Mouse (Mus musculus): Measurements from ENCODE around the gene Actl7b. TPM values are rescaled to one million over a fixed set of nuclear protein-coding genes. Genes with fewer than 3 reads are reported as not detected.

Gene Actl7b
- polyA plus RNA-seq, 1 experiment from 2014 or later = not detected

- Histone ChIP-seq H3K9me3 (ENCODE audit: low read depth, low read length) (no peaks in the 10 kb centered on the region), H3K4me3 (ENCODE audit: low read depth, low read length) (no peak overlapping the region), H3K4me2 (no peak overlapping the region), H3K27me3 (ENCODE audit: insufficient read depth, low read length) (no peaks in the 10 kb centered on the region), H3K36me3 (ENCODE audit: insufficient read depth) (peaks cover 43% of the 10 kb centered on the region), H3K27ac (ENCODE audit: low read depth) (no peak overlapping the region), H3K4me1 (ENCODE audit: insufficient read depth) (no peaks in the 10 kb centered on the region), H3K9ac (no peak overlapping the region)
- DNase-seq (no peak), ATAC-seq (ENCODE audit: insufficient read depth) (no peak)
- WGBS = 91% methylated on average over 9 of the region's 9 CpGs
- no peak for TF ChIP-seq CTCF (IDR thresholded peaks at IDR 0.05; ENCODE audit: low read depth)
These were observed 6.2 kb upstream of the Actl7b start for GRCm38 (mm10) chr4:56747456-56747855.

- Histone ChIP-seq H3K27me3 (ENCODE audit: insufficient read depth, low read length) (no peaks in the 10 kb centered on the region), H3K4me2 (no peak overlapping the region), H3K4me1 (ENCODE audit: insufficient read depth) (no peaks in the 10 kb centered on the region), H3K9me3 (ENCODE audit: low read depth, low read length) (no peaks in the 10 kb centered on the region), H3K4me3 (ENCODE audit: low read depth, low read length) (no peak overlapping the region), H3K36me3 (ENCODE audit: insufficient read depth) (peaks cover 35% of the 10 kb centered on the region), H3K27ac (ENCODE audit: low read depth) (no peak overlapping the region), H3K9ac (no peak overlapping the region)
- no peak for TF ChIP-seq CTCF (IDR thresholded peaks at IDR 0.05; ENCODE audit: low read depth)
- ATAC-seq (ENCODE audit: insufficient read depth) (no peak), DNase-seq (no peak)
- 88% methylated on average over 2 of the region's 2 CpGs for WGBS
These were observed 5.1 kb upstream of the Actl7b start for GRCm38 (mm10) chr4:56746345-56746744.

- no peak within 1 kb of the TSS for H3K4me2 ChIP-seq
- H3K4me1 ChIP-seq (ENCODE audit: insufficient read depth) = no peaks in the 10 kb centered on the region
- 92% methylated on average over 21 of the region's 21 CpGs for WGBS
- no peak within 1 kb of the TSS for H3K4me3 ChIP-seq (ENCODE audit: low read depth, low read length)
- no peaks in the 10 kb centered on the region for H3K27me3 ChIP-seq (ENCODE audit: insufficient read depth, low read length)
- no peak within 1 kb of the TSS for H3K27ac ChIP-seq (ENCODE audit: low read depth)
- DNase-seq = no peak
- H3K9me3 ChIP-seq (ENCODE audit: low read depth, low read length) = no peaks in the 10 kb centered on the region
- no peak for TF ChIP-seq CTCF (IDR thresholded peaks at IDR 0.05; ENCODE audit: low read depth)
- no peak for ATAC-seq (ENCODE audit: insufficient read depth)
- H3K36me3 ChIP-seq (ENCODE audit: insufficient read depth) = peaks cover 18% of the 10 kb centered on the region; the same call in 1 of the 2 replicates
- no peak within 1 kb of the TSS for H3K9ac ChIP-seq
These were observed 2.3 kb upstream of the Actl7b start, which contains the start of gene Actl7a for GRCm38 (mm10) chr4:56743363-56744195. Actl7a (plus strand) TSS chr4:56743413.

- no peak for DNase-seq
- TF ChIP-seq CTCF (IDR thresholded peaks at IDR 0.05; ENCODE audit: low read depth) = no peak
- no peaks in the 10 kb centered on the region for H3K4me1 ChIP-seq (ENCODE audit: insufficient read depth)
- no peaks in the 10 kb centered on the region for H3K9me3 ChIP-seq (ENCODE audit: low read depth, low read length)
- H3K27me3 ChIP-seq (ENCODE audit: insufficient read depth, low read length) = no peaks in the 10 kb centered on the region
- H3K27ac ChIP-seq (ENCODE audit: low read depth) = no peak overlapping the region
- ATAC-seq (ENCODE audit: insufficient read depth) = no peak
- no peak overlapping the region for H3K9ac ChIP-seq
- 84% methylated on average over 4 of the region's 4 CpGs for WGBS
- H3K4me2 ChIP-seq = no peak overlapping the region
- H3K36me3 ChIP-seq (ENCODE audit: insufficient read depth) = peaks cover 12% of the 10 kb centered on the region; the same call in 1 of the 2 replicates
- no peak overlapping the region for H3K4me3 ChIP-seq (ENCODE audit: low read depth, low read length)
These were observed 1.5 kb upstream of the Actl7b start for GRCm38 (mm10) chr4:56742698-56743097.

GRCm38 (mm10) chr4:56740611-56741010, 632 bp downstream of the Actl7b start:
- no peaks in the 10 kb centered on the region for H3K27me3 ChIP-seq (ENCODE audit: insufficient read depth, low read length)
- ATAC-seq (ENCODE audit: insufficient read depth) (no peak), DNase-seq (no peak)
- WGBS = 95% methylated on average over 20 of the region's 20 CpGs
- H3K27ac ChIP-seq (ENCODE audit: low read depth) = no peak overlapping the region
- peaks cover 6% of the 10 kb centered on the region; the same call in 1 of the 2 replicates for H3K36me3 ChIP-seq (ENCODE audit: insufficient read depth)
- H3K4me1 ChIP-seq (ENCODE audit: insufficient read depth) = no peaks in the 10 kb centered on the region
- no peak overlapping the region for H3K4me2 ChIP-seq
- H3K9ac ChIP-seq = no peak overlapping the region
- TF ChIP-seq CTCF (IDR thresholded peaks at IDR 0.05; ENCODE audit: low read depth) = no peak
- H3K4me3 ChIP-seq (ENCODE audit: low read depth, low read length) = no peak overlapping the region
- no peaks in the 10 kb centered on the region for H3K9me3 ChIP-seq (ENCODE audit: low read depth, low read length)

GRCm38 (mm10) chr4:56740020-56740485, 1.2 kb downstream of the Actl7b start, which contains the start of gene Gm26657:
Gm26657 (plus strand) TSS chr4:56740070.
- DNase-seq = no peak
- TF ChIP-seq CTCF (IDR thresholded peaks at IDR 0.05; ENCODE audit: low read depth) = no peak
- WGBS = 81% methylated on average over 18 of the region's 18 CpGs

GRCm38 (mm10) chr4:56725839-56726238, 15.4 kb downstream of the Actl7b start:
- DNase-seq (peak; percentile 17), ATAC-seq (ENCODE audit: insufficient read depth) (no peak)
- peak; percentile 49 for TF ChIP-seq CTCF (IDR thresholded peaks at IDR 0.05; ENCODE audit: low read depth)
- Histone ChIP-seq H3K4me3 (ENCODE audit: low read depth, low read length) (no peak overlapping the region), H3K4me2 (no peak overlapping the region), H3K9ac (no peak overlapping the region), H3K4me1 (ENCODE audit: insufficient read depth) (no peaks in the 10 kb centered on the region), H3K9me3 (ENCODE audit: low read depth, low read length) (no peaks in the 10 kb centered on the region), H3K27ac (ENCODE audit: low read depth) (no peak overlapping the region), H3K27me3 (ENCODE audit: insufficient read depth, low read length) (no peaks in the 10 kb centered on the region), H3K36me3 (ENCODE audit: insufficient read depth) (no peaks in the 10 kb centered on the region)
- WGBS = 50% methylated on average over 8 of the region's 8 CpGs

More at GRCm38 (mm10) chr4:56740020-56740485, 1.2 kb downstream of the Actl7b start, which contains the start of gene Gm26657:
- no peak within 1 kb of the TSS for H3K9ac ChIP-seq
- H3K27ac ChIP-seq (ENCODE audit: low read depth) = no peak within 1 kb of the TSS
- no peaks in the 10 kb centered on the region for H3K27me3 ChIP-seq (ENCODE audit: insufficient read depth, low read length)
- no peak within 1 kb of the TSS for H3K4me2 ChIP-seq
- no peaks in the 10 kb centered on the region for H3K9me3 ChIP-seq (ENCODE audit: low read depth, low read length)
- H3K4me1 ChIP-seq (ENCODE audit: insufficient read depth) = no peaks in the 10 kb centered on the region
- no peak within 1 kb of the TSS for H3K4me3 ChIP-seq (ENCODE audit: low read depth, low read length)
- peaks cover 1% of the 10 kb centered on the region; the same call in 1 of the 2 replicates for H3K36me3 ChIP-seq (ENCODE audit: insufficient read depth)
- no peak for ATAC-seq (ENCODE audit: insufficient read depth)
